Mouse (Mus musculus) kidney, postnatal 25 days (tissue): ENCODE measurements around the gene Ntan1.
"Not testable (repeated sequence)": the region's sequence is repeated elsewhere in the genome, so short reads cannot be mapped to it uniquely, and the experiment has no call there.

Source experiments
- DNase-seq, 2 experiments: peaks; one replicate each; pipeline ENCODE4 v3.0.0; 2021; ENCODE audit warnings: mixed read lengths in 2 of 2

The Ntan1 gene

GRCm38 (mm10) chr16:13818560-13819393 is at the start of gene Ntan1:
Gene Ntan1, plus strand, starts transcription at chr16:13818845.
- DNase-seq: peak; percentile 94 to 98

GRCm38 (mm10) chr16:13771603-13772002 is 47.0 kb upstream of the Ntan1 start:
- not testable (repeated sequence) for DNase-seq

GRCm38 (mm10) chr16:13772051-13772450 is 46.6 kb upstream of the Ntan1 start:
- DNase-seq: not testable (repeated sequence)

- DNase-seq: peak; percentile 42 to 66
These were observed 44.6 kb upstream of the Ntan1 start for GRCm38 (mm10) chr16:13774011-13774410.

- DNase-seq: not testable (repeated sequence)
These were observed 44.0 kb upstream of the Ntan1 start for GRCm38 (mm10) chr16:13774651-13775050.

- peak; percentile 90 to 97 for DNase-seq
These were observed 38.1 kb upstream of the Ntan1 start, which contains the start of gene Rrn3 for GRCm38 (mm10) chr16:13780353-13781036. Gene Rrn3, plus strand, starts transcription at chr16:13780708.

- no peak for DNase-seq
These were observed 37.4 kb upstream of the Ntan1 start for GRCm38 (mm10) chr16:13781216-13781615.

GRCm38 (mm10) chr16:13785932-13786331 is 32.7 kb upstream of the Ntan1 start:
- DNase-seq: no peak

- not testable (repeated sequence) for DNase-seq
These were observed 25.2 kb upstream of the Ntan1 start for GRCm38 (mm10) chr16:13793441-13793840.

- DNase-seq: no peak
These were observed 21.9 kb upstream of the Ntan1 start for GRCm38 (mm10) chr16:13796746-13797175.

GRCm38 (mm10) chr16:13801231-13801630 is 17.4 kb upstream of the Ntan1 start:
- no peak for DNase-seq

GRCm38 (mm10) chr16:13804666-13805065 is 14.0 kb upstream of the Ntan1 start:
- no peak for DNase-seq

GRCm38 (mm10) chr16:13807616-13808015 is 11.0 kb upstream of the Ntan1 start:
- DNase-seq: no peak

- DNase-seq: no peak
These were observed 10.2 kb upstream of the Ntan1 start for GRCm38 (mm10) chr16:13808410-13808809.

GRCm38 (mm10) chr16:13812152-13812551 is 6.5 kb upstream of the Ntan1 start:
- no peak for DNase-seq

GRCm38 (mm10) chr16:13813200-13813599 is 5.4 kb upstream of the Ntan1 start:
- DNase-seq: no peak

- no peak for DNase-seq
These were observed 724 bp downstream of the Ntan1 start for GRCm38 (mm10) chr16:13819394-13819743.

- no peak for DNase-seq
These were observed 1.3 kb downstream of the Ntan1 start for GRCm38 (mm10) chr16:13819806-13820500.

- DNase-seq: no peak
These were observed 2.1 kb downstream of the Ntan1 start for GRCm38 (mm10) chr16:13820771-13821170.

- DNase-seq: no peak
These were observed 7.3 kb downstream of the Ntan1 start for GRCm38 (mm10) chr16:13825781-13826490.

GRCm38 (mm10) chr16:13826511-13826910 is 7.9 kb downstream of the Ntan1 start:
- no peak for DNase-seq

GRCm38 (mm10) chr16:13830444-13830843 is 11.8 kb downstream of the Ntan1 start:
- no peak for DNase-seq

GRCm38 (mm10) chr16:13831606-13832005 is 13.0 kb downstream of the Ntan1 start:
- DNase-seq: peak; percentile 63 to 68
